Mouse (Mus musculus) heart, embryonic 11.5 days (tissue): ENCODE results near the gene Slc4a8. TPM values are rescaled to one million over a fixed set of nuclear protein-coding genes. Genes with fewer than 3 reads are reported as not detected.

Experiments used
- ATAC-seq: fragments of 200-750 bp; cut with Nextera tagmentation; replicated peaks from 2 replicates; pipeline ENCODE4 v1.8.0; 2017; ENCODE audit warnings: moderate library complexity; ENCODE audit not compliant: insufficient number of reproducible peaks, low FRiP score, low TSS enrichment
- H3K27ac ChIP-seq: fragments of 300-500 bp; sonication (generic); 2 replicates; pipeline ENCODE4 v1.5.1; 2014; ENCODE audit warnings: mild to moderate bottlenecking, low read depth, low read length
- H3K27me3 ChIP-seq: fragments of 300-500 bp; sonication (generic); 2 replicates; pipeline ENCODE4 v1.6.1; 2014; ENCODE audit warnings: mild to moderate bottlenecking, low read length, mixed read lengths; ENCODE audit not compliant: control insufficient read depth, insufficient read depth
- H3K36me3 ChIP-seq: fragments of 300-500 bp; sonication (generic); 2 replicates; pipeline ENCODE4 v1.6.1; 2014; ENCODE audit warnings: mild to moderate bottlenecking, low read length, moderate library complexity, mixed read lengths; ENCODE audit not compliant: control insufficient read depth, insufficient read depth
- H3K4me1 ChIP-seq: fragments of 300-500 bp; sonication (generic); 2 replicates; pipeline ENCODE4 v1.6.1; 2014; ENCODE audit warnings: low read length; ENCODE audit not compliant: control insufficient read depth, insufficient read depth
- H3K4me2 ChIP-seq: fragments of 300-500 bp; sonication (generic); 2 replicates; pipeline ENCODE4 v1.6.1; 2014; ENCODE audit warnings: mild to moderate bottlenecking, moderate library complexity
- H3K4me3 ChIP-seq: fragments of 300-500 bp; sonication (generic); 2 replicates; pipeline ENCODE4 v1.5.1; 2014; ENCODE audit warnings: low read depth, low read length
- H3K9ac ChIP-seq: fragments of 300-500 bp; sonication (generic); 2 replicates; pipeline ENCODE4 v1.6.1; 2014; ENCODE audit warnings: mild to moderate bottlenecking, low read depth, low read length, moderate library complexity
- H3K9me3 ChIP-seq: fragments of 300-500 bp; sonication (generic); replicated peaks from 2 replicates; pipeline ENCODE4 v1.6.1; 2016; ENCODE audit warnings: low read length; ENCODE audit not compliant: control insufficient read depth
- WGBS: fragments of 180-500 bp; shearing (Covaris S2); extraction: QIAGEN DNeasy Blood & Tissue Kit; methylation state at CpG from one replicate; pipeline ENCODE4 v1.1.7; 2014; ENCODE audit not compliant: insufficient replicate concordance; 5-methylcytosine and 5-hydroxymethylcytosine counted together
- polyA plus RNA-seq: library from polyadenylated mRNA; unstranded; fragments of >200 nt; fragmentation: Nextera tagmentation; extraction: Ambion mirVana; gene quantifications from 2 replicates; pipeline ENCODE4 v1.2.1, GENCODE M21; 2014

Gene Slc4a8
- polyA plus RNA-seq, 1 experiment from 2014 or later: 2.0 TPM

GRCm38 (mm10) chr15:100838607-100839207 lies 77.2 kb downstream of the Slc4a8 start:
- Histone ChIP-seq H3K9ac (no peak overlapping the region), H3K4me1 (no peaks in the 10 kb centered on the region), H3K4me3 (no peak overlapping the region), H3K36me3 (no peaks in the 10 kb centered on the region), H3K27ac (no peak overlapping the region), H3K9me3 (no peaks in the 10 kb centered on the region), H3K27me3 (no peaks in the 10 kb centered on the region), H3K4me2 (no peak overlapping the region)
- no peak for ATAC-seq
- WGBS: 33% methylated on average over 12 of the region's 12 CpGs

- peaks cover 4% of the 10 kb centered on the region; the same call in 1 of the 2 replicates for H3K9me3 ChIP-seq
- 76% methylated on average over 7 of the region's 7 CpGs for WGBS
- H3K9ac ChIP-seq: no peak overlapping the region
- no peaks in the 10 kb centered on the region for H3K4me1 ChIP-seq
- no peak for ATAC-seq
- no peaks in the 10 kb centered on the region for H3K36me3 ChIP-seq
- no peak overlapping the region for H3K4me3 ChIP-seq
- H3K27me3 ChIP-seq: no peaks in the 10 kb centered on the region
- H3K4me2 ChIP-seq: no peak overlapping the region
- H3K27ac ChIP-seq: no peak overlapping the region
These were observed 82.8 kb downstream of the Slc4a8 start for GRCm38 (mm10) chr15:100844336-100844735.

- ATAC-seq: 0 out of 2 replicates have a peak, but pooled peaks have one; percentile 31
- no peak overlapping the region for H3K9ac ChIP-seq
- WGBS: 39% methylated on average over 26 of the region's 26 CpGs
- H3K4me3 ChIP-seq: no peak overlapping the region
- no peaks in the 10 kb centered on the region for H3K4me1 ChIP-seq
- no peak overlapping the region for H3K27ac ChIP-seq
- peaks cover 4% of the 10 kb centered on the region; the same call in 1 of the 2 replicates for H3K9me3 ChIP-seq
- no peaks in the 10 kb centered on the region for H3K36me3 ChIP-seq
- no peak overlapping the region for H3K4me2 ChIP-seq
- no peaks in the 10 kb centered on the region for H3K27me3 ChIP-seq
These were observed 83.7 kb downstream of the Slc4a8 start for GRCm38 (mm10) chr15:100845049-100845879.

- Histone ChIP-seq H3K27ac (no peak overlapping the region), H3K9ac (no peak overlapping the region), H3K36me3 (no peaks in the 10 kb centered on the region), H3K27me3 (no peaks in the 10 kb centered on the region), H3K4me3 (no peak overlapping the region), H3K4me1 (no peaks in the 10 kb centered on the region), H3K4me2 (no peak overlapping the region), H3K9me3 (peaks cover 4% of the 10 kb centered on the region; the same call in 1 of the 2 replicates)
- 81% methylated on average over 6 of the region's 6 CpGs for WGBS
- no peak for ATAC-seq
These were observed 85.6 kb downstream of the Slc4a8 start for GRCm38 (mm10) chr15:100847193-100847592.

- ATAC-seq: no peak
- no peak overlapping the region for H3K4me3 ChIP-seq
- H3K27me3 ChIP-seq: no peaks in the 10 kb centered on the region
- H3K36me3 ChIP-seq: no peaks in the 10 kb centered on the region
- no peak overlapping the region for H3K9ac ChIP-seq
- no peak overlapping the region for H3K27ac ChIP-seq
- H3K4me2 ChIP-seq: no peak overlapping the region
- no peaks in the 10 kb centered on the region for H3K4me1 ChIP-seq
- H3K9me3 ChIP-seq: no peaks in the 10 kb centered on the region
- 64% methylated on average over 3 of the region's 3 CpGs for WGBS
These were observed 96.0 kb downstream of the Slc4a8 start for GRCm38 (mm10) chr15:100857586-100857985.

- Histone ChIP-seq H3K27me3 (no peaks in the 10 kb centered on the region; the same call in 1 of the 2 replicates), H3K9ac (no peak overlapping the region), H3K4me3 (no peak overlapping the region), H3K4me1 (no peaks in the 10 kb centered on the region), H3K27ac (no peak overlapping the region), H3K36me3 (no peaks in the 10 kb centered on the region), H3K4me2 (no peak overlapping the region), H3K9me3 (no peaks in the 10 kb centered on the region)
- no peak for ATAC-seq
- 35% methylated on average over 5 of the region's 5 CpGs for WGBS
These were observed 99.3 kb downstream of the Slc4a8 start for GRCm38 (mm10) chr15:100860856-100861255.

- Histone ChIP-seq H3K27me3 (peaks cover 17% of the 10 kb centered on the region), H3K4me1 (no peaks in the 10 kb centered on the region), H3K9me3 (no peaks in the 10 kb centered on the region; the same call in 1 of the 2 replicates), H3K27ac (no peak overlapping the region), H3K4me2 (no peak overlapping the region), H3K9ac (no peak overlapping the region), H3K36me3 (no peaks in the 10 kb centered on the region), H3K4me3 (no peak overlapping the region)
- no peak for ATAC-seq
- WGBS: 43% methylated on average over 3 of the region's 3 CpGs
These were observed 104.0 kb downstream of the Slc4a8 start for GRCm38 (mm10) chr15:100865556-100865955.

GRCm38 (mm10) chr15:100869558-100869957 lies 108.0 kb downstream of the Slc4a8 start, which contains the start of gene Scn8a:
Gene Scn8a (plus strand): TSS chr15:100869858.
- no peaks in the 10 kb centered on the region for H3K4me1 ChIP-seq
- H3K27me3 ChIP-seq: peaks cover 50% of the 10 kb centered on the region
- no peak within 1 kb of the TSS for H3K27ac ChIP-seq
- no peak within 1 kb of the TSS for H3K9ac ChIP-seq
- H3K4me2 ChIP-seq: peak within 1 kb of the TSS; percentile 78
- no peaks in the 10 kb centered on the region for H3K36me3 ChIP-seq
- no peak for ATAC-seq
- H3K9me3 ChIP-seq: no peaks in the 10 kb centered on the region; the same call in 1 of the 2 replicates
- H3K4me3 ChIP-seq: peak within 1 kb of the TSS; percentile 59
- 75% methylated on average over 7 of the region's 7 CpGs for WGBS
